Mouse (Mus musculus) lung, adult 2 months (tissue): ENCODE measurements at regions not wholly inside any gene's neighbourhood (a gene's known extent, or its start where the extent isn't known, plus 50 kb on each side); places are given as distances from the start of the nearest gene placed in this dataset.

ENCODE experiments used
- CTCF ChIP-seq: fragments of 200-500 bp; IDR thresholded peaks from 2 replicates; pipeline ENCODE4 v1.5.1; 2011; ENCODE audit warnings: mild to moderate bottlenecking, low read length, control low read depth; ENCODE audit not compliant: insufficient read depth
- POLR2A ChIP-seq: fragments of 200-500 bp; IDR thresholded peaks from 2 replicates; pipeline ENCODE4 v1.6.1; 2011; ENCODE audit warnings: low read depth, mild to moderate bottlenecking, control low read depth, low read length, borderline replicate concordance; ENCODE audit errors: extremely low read depth

DNA sequence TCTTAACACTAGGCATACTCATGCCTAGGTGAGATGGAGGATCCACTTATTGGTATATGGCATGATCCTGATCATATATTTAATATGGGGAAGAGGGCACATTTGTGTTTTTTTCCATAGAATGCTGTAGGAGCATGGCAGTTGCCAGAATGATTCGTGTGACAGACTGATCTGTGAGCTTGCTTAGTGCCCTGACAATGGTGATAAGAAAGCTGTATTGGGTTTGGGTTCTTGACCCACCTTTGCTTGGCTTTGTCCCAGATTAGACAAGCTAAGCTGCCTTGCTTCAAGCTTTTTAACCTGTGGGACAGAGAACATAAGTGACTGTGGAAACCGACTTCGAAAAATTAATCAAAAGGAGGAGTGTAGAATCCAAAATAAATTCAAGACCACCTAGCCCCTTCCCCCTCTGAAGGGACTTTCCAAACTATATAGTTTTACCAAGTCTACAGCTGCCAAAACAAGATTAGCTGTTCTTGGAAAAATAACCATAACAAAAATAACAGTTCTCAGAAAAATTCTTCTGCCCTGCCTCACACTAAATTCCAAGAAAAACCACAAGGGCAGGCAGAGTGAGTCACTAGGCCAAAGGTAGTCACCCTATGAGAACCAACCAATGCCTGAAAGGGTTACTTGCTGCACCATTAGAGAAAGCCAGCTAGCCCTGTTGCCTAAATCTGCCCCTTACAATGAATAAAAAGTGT lies 277.2 kb downstream of the Pcsk1 start:
- TF ChIP-seq POLR2A: no peak
- no peak for TF ChIP-seq CTCF
